ENCODE assay signal across 26 mouse cellular contexts in the genomic region with DNA sequence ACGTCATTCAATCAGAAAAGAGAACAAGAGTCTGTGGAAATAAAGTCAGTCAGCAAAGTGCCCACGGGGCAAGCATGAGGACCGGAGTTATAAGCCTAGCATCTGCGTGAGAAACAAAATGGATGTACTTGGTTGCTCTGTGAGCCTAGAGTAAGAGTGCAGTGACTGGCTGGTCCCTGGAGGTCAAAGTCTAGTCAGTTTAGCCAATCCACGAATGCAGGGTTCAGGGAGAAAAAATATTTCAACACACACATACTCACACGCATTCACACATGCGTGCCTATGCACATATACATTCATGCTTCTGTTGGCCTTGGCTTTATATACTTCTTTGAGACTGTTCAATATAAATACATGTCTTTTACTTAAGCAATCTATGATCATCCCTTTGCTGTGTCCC. TPM values are rescaled to one million over a fixed set of nuclear protein-coding genes. Genes with fewer than 3 reads are reported as not detected.
DNase-seq lines count a peak whose midpoint lies in the region; ATAC-seq and TF ChIP-seq lines count a peak whose summit lies in the region.
"Had no signal": no experiment of that assay in that cellular context is flagged by ENCODE, and none has a peak within 500 bp of the region (broad histone marks: within the 10 kb centered on the region; RNA-seq: fewer than 3 reads in every experiment).

No protein-coding gene starts in this region.

- no peaks in the 10 kb centered on the region for H3K4me1 ChIP-seq in liver, postnatal 0 days (ENCODE audit: insufficient read depth)
- peaks cover 30% of the 10 kb centered on the region for H3K4me1 ChIP-seq in liver, embryonic 12.5 days
- peaks cover 11% of the 10 kb centered on the region for H3K4me1 ChIP-seq in testis, adult 2 months (ENCODE audit: control insufficient read depth, insufficient read depth, low read length)
- 0 out of 2 replicates have a peak, but pooled peaks cover 4% of the 10 kb centered on the region for H3K4me1 ChIP-seq in limb, embryonic 10.5 days
- H3K4me1 ChIP-seq: embryonic facial prominence, embryonic 13.5 days; embryonic facial prominence, embryonic 15.5 days; forebrain, embryonic 12.5 days had no signal

- no peak overlapping the region for H3K4me2 ChIP-seq in liver, postnatal 0 days (ENCODE audit: low read depth, low read length)
- H3K4me2 ChIP-seq in liver, embryonic 12.5 days: no peak overlapping the region
- H3K4me2 ChIP-seq: embryonic facial prominence, embryonic 13.5 days; embryonic facial prominence, embryonic 15.5 days; forebrain, embryonic 12.5 days had no signal

- H3K9me3 ChIP-seq in liver, postnatal 0 days (ENCODE audit: low read length): no peaks in the 10 kb centered on the region
- no peaks in the 10 kb centered on the region for H3K9me3 ChIP-seq in liver, embryonic 12.5 days (replicated peaks)
- H3K9me3 ChIP-seq in limb, embryonic 10.5 days (replicated peaks): no peaks in the 10 kb centered on the region
- H3K9me3 ChIP-seq: embryonic facial prominence, embryonic 13.5 days; embryonic facial prominence, embryonic 15.5 days; forebrain, embryonic 10.5 days; forebrain, embryonic 12.5 days; G1E had no signal

- ATAC-seq in liver, postnatal 0 days: peak; percentile 59
- ATAC-seq in liver, embryonic 12.5 days: no peak
- ATAC-seq: activated CD4-positive, CD25-positive, alpha-beta regulatory T cell, adult 4 months; forebrain, embryonic 14.5 days; forebrain, embryonic 16.5 days; Patski had no signal

- 86% methylated on average over 7 of the region's 7 CpGs for WGBS in liver, postnatal 0 days (ENCODE audit: insufficient replicate concordance)
- 83% methylated on average over 7 of the region's 7 CpGs for WGBS in liver, embryonic 12.5 days (ENCODE audit: insufficient replicate concordance)
- WGBS in limb, embryonic 10.5 days: 91% methylated on average over 7 of the region's 7 CpGs

- TF ChIP-seq POLR2A in testis, adult 2 months (IDR thresholded peaks at IDR 0.05; ENCODE audit: control insufficient read depth, low read depth, low read length): no peak

- no peaks in the 10 kb centered on the region for H3K36me3 ChIP-seq in liver, postnatal 0 days (replicated peaks; ENCODE audit: insufficient read depth, low read length)
- H3K36me3 ChIP-seq in liver, embryonic 12.5 days: no peaks in the 10 kb centered on the region
- no peaks in the 10 kb centered on the region for H3K36me3 ChIP-seq in testis, adult 2 months (ENCODE audit: control insufficient read depth, insufficient read depth, low read length)
- H3K36me3 ChIP-seq in limb, embryonic 10.5 days: no peaks in the 10 kb centered on the region
- H3K36me3 ChIP-seq: embryonic facial prominence, embryonic 13.5 days; embryonic facial prominence, embryonic 15.5 days; forebrain, embryonic 10.5 days; forebrain, embryonic 12.5 days; G1E had no signal

- no peak for TF ChIP-seq CTCF in liver, postnatal 0 days (IDR thresholded peaks at IDR 0.05; ENCODE audit: low read depth)
- no peak for TF ChIP-seq CTCF in testis, adult 2 months (IDR thresholded peaks at IDR 0.05; ENCODE audit: control insufficient read depth, insufficient read depth, insufficient replicate concordance, low read depth, low read length)

- no peak for TF ChIP-seq EP300 in liver, postnatal 0 days (IDR thresholded peaks at IDR 0.05; ENCODE audit: low read depth)

- H3K27ac ChIP-seq in liver, postnatal 0 days (ENCODE audit: low read depth): no peak overlapping the region
- no peak overlapping the region for H3K27ac ChIP-seq in liver, embryonic 12.5 days
- no peak overlapping the region for H3K27ac ChIP-seq in testis, adult 2 months (ENCODE audit: control insufficient read depth, insufficient read depth, low read depth, low read length)
- H3K27ac ChIP-seq in limb, embryonic 10.5 days: no peak overlapping the region
- H3K27ac ChIP-seq: embryonic facial prominence, embryonic 13.5 days; embryonic facial prominence, embryonic 15.5 days; forebrain, embryonic 10.5 days; forebrain, embryonic 12.5 days had no signal

- H3K27me3 ChIP-seq in liver, postnatal 0 days (ENCODE audit: insufficient read depth, low read length): no peaks in the 10 kb centered on the region
- no peaks in the 10 kb centered on the region for H3K27me3 ChIP-seq in liver, embryonic 12.5 days (replicated peaks)
- H3K27me3 ChIP-seq in testis, adult 2 months (ENCODE audit: control insufficient read depth, insufficient read depth, low read length): no peaks in the 10 kb centered on the region
- H3K27me3 ChIP-seq in limb, embryonic 10.5 days (ENCODE audit: low read depth, poor library complexity, severe bottlenecking): no peaks in the 10 kb centered on the region
- H3K27me3 ChIP-seq: CH12.LX; embryonic facial prominence, embryonic 13.5 days; embryonic facial prominence, embryonic 15.5 days; forebrain, embryonic 12.5 days; Patski had no signal

- H3K4me3 ChIP-seq in liver, postnatal 0 days (ENCODE audit: low read depth, low read length): no peak overlapping the region
- no peak overlapping the region for H3K4me3 ChIP-seq in liver, embryonic 12.5 days
- H3K4me3 ChIP-seq in testis, adult 2 months (ENCODE audit: control insufficient read depth, low read depth, low read length): peak overlapping the region; percentile 23; the same call in 1 of the 2 replicates
- H3K4me3 ChIP-seq in limb, embryonic 10.5 days: no peak overlapping the region
- H3K4me3 ChIP-seq: embryonic facial prominence, embryonic 13.5 days; embryonic facial prominence, embryonic 15.5 days; erythroblast, embryonic 14.5 days; forebrain, embryonic 10.5 days; forebrain, embryonic 12.5 days had no signal

- DNase-seq in liver, postnatal 0 days: no peak
- DNase-seq in testis, postnatal 10 days (ENCODE audit: low spot score): no peak
- DNase-seq in limb, embryonic 10.5 days (ENCODE audit: low spot score): peak; percentile 14
- no peak for DNase-seq in natural killer cell, adult 2 months (ENCODE audit: low spot score in 2 of 2)
- no peak for DNase-seq in heart, postnatal 4 days
- DNase-seq: adrenal gland, adult 8-10 months; cerebellum, adult 11 months; cerebellum, adult 18-20 months; cerebellum, adult 8-10 months; cerebellum, adult 9-11 months; cerebellum, postnatal 14 days; cerebellum, postnatal 36 days; embryo, embryonic 11 days had no signal

- H3K9ac ChIP-seq in liver, postnatal 0 days (replicated peaks): no peak overlapping the region
- no peak overlapping the region for H3K9ac ChIP-seq in liver, embryonic 12.5 days
- H3K9ac ChIP-seq: embryonic facial prominence, embryonic 13.5 days; embryonic facial prominence, embryonic 15.5 days; forebrain, embryonic 12.5 days had no signal

RNA-seq across cellular contexts. Expression of a gene that starts 35.3 kb away (rescaled TPM):
- 1.4 TPM in 2 replicates for polyA plus RNA-seq in liver, postnatal 0 days (2015; fragmentation: Nextera tagmentation; extraction: Ambion mirVana)
- 2.6 and 2.9 TPM in 2 replicates for polyA plus RNA-seq in liver, embryonic 12.5 days (2016; fragmentation: Nextera tagmentation; extraction: Ambion mirVana)
- polyA plus RNA-seq in testis, adult 2 months (2012; rRNA removed): 2.7 and 2.8 TPM in 2 replicates
- 4.2 and 4.6 TPM in 2 replicates for polyA plus RNA-seq in limb, embryonic 10.5 days (2016; fragmentation: Nextera tagmentation; extraction: Ambion mirVana)
- total RNA-seq in heart, postnatal 4 days (2021): 10 to 100 TPM; 17.7 to 18.0 TPM
